Mouse (Mus musculus) megakaryocyte, embryonic 14.5 days (primary cell): ENCODE data around the gene Dazl. TPM values are rescaled to one million over a fixed set of nuclear protein-coding genes. Genes with fewer than 3 reads are reported as not detected.
"Not testable (repeated sequence)": the region's sequence is repeated elsewhere in the genome, so short reads cannot be mapped to it uniquely, and the experiment has no call there.

Experiments
- H3K27me3 ChIP-seq: replicated peaks from 2 replicates; pipeline ENCODE3; 2012; ENCODE audit warnings: inconsistent platforms
- H3K36me3 ChIP-seq: replicated peaks from 2 replicates; pipeline ENCODE3; 2012; ENCODE audit warnings: low read length, inconsistent platforms, mixed read lengths
- H3K4me1 ChIP-seq: 2 replicates; pipeline ENCODE4 v1.6.1; 2012; ENCODE audit warnings: inconsistent platforms
- H3K4me3 ChIP-seq: replicated peaks from 2 replicates; pipeline ENCODE3; 2012; ENCODE audit warnings: moderate library complexity, mild to moderate bottlenecking, inconsistent platforms
- H3K9me3 ChIP-seq: 2 replicates; pipeline ENCODE4 v1.6.1; 2012; ENCODE audit warnings: inconsistent platforms
- FLI1 ChIP-seq: IDR thresholded peaks from 2 replicates; pipeline ENCODE4 v1.6.1; 2012; ENCODE audit warnings: low read length, inconsistent platforms, mixed read lengths
- GATA1 ChIP-seq: IDR thresholded peaks from 3 replicates; pipeline ENCODE4 v1.6.1; 2012; ENCODE audit warnings: mixed read lengths, low read length, inconsistent platforms, borderline replicate concordance
- polyA plus RNA-seq: library from polyadenylated mRNA; stranded (reverse); fragments of >175 nt; gene quantifications from 2 replicates; pipeline ENCODE4 v1.2.3, GENCODE M21; 2012; ENCODE audit warnings: low replicate concordance; ENCODE audit not compliant: insufficient read depth

Gene Dazl
- polyA plus RNA-seq, 1 experiment = not detected

GRCm38 (mm10) chr17:50292661-50293171, 720 bp downstream of the Dazl start:
- peak overlapping the region; percentile 88 for H3K4me3 ChIP-seq
- no peak for TF ChIP-seq FLI1
- TF ChIP-seq GATA1 = no peak
- H3K9me3 ChIP-seq = peaks cover 16% of the 10 kb centered on the region
- H3K27me3 ChIP-seq = no peaks in the 10 kb centered on the region
- no peaks in the 10 kb centered on the region for H3K4me1 ChIP-seq
- peaks cover 2% of the 10 kb centered on the region for H3K36me3 ChIP-seq

DNA sequence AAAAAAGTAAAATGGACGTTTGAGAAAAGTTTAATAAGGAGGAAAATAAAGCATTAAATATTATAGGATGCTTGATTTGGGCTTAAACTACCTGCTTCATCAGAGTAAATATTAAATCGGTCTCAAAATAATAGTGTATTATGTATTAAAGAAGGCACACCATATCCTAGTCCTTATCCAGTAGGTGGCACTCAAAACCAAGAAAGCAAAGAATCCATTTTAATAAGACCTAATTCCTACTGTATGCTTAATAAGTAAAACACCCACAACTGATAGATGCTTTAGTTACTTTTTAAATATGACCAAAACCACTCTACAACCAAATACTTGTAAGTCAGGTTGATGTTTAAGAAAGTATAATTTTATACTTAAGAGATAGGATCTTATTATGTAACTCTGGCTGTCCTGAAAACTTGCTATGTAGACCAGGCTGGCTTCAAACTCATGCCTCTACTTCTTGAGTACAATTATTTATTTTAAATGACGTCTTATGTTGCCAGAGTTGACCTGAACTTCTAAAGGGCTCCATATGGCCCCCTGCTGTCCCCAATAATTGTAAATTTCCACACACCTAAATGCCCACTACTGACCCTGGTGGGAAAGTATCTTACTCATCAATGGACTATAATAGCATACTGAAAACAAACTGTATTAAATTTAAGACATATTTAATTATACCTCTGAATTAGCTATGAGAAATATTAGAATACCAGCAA, 1.8 kb downstream of the Dazl start:
- Histone ChIP-seq H3K27me3 (no peaks in the 10 kb centered on the region), H3K9me3 (peaks cover 16% of the 10 kb centered on the region), H3K36me3 (peaks cover 2% of the 10 kb centered on the region), H3K4me1 (no peaks in the 10 kb centered on the region), H3K4me3 (no peak overlapping the region)
- no peak for TF ChIP-seq GATA1
- TF ChIP-seq FLI1 = no peak

DNA sequence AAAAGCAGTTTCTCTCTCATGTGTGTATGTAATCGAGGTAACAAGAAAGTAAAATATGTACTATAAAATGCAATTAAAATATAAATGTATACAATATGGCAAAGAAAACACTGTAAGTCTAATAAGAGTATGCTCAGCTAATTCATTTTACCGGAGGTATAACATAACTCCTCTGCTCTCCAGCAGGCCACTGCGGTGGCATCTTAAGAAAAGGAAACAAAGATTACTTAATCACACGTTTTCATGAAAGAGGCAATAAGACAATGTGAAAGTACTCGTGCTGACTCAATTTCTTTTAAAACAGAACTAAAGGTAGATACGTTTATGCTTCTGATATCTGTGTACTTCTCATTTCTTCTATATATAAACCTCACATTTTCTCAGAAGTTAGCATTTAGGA, 8.6 kb downstream of the Dazl start:
- TF ChIP-seq GATA1 = no peak
- no peak overlapping the region for H3K4me3 ChIP-seq
- H3K27me3 ChIP-seq = no peaks in the 10 kb centered on the region
- no peaks in the 10 kb centered on the region for H3K4me1 ChIP-seq
- H3K36me3 ChIP-seq = no peaks in the 10 kb centered on the region
- H3K9me3 ChIP-seq = no peaks in the 10 kb centered on the region

GRCm38 (mm10) chr17:50261615-50262014, 31.8 kb downstream of the Dazl start:
- not testable (repeated sequence) for H3K36me3 ChIP-seq, H3K4me1 ChIP-seq, H3K27me3 ChIP-seq, H3K4me3 ChIP-seq
- peaks cover 16% of the 10 kb centered on the region for H3K9me3 ChIP-seq

DNA sequence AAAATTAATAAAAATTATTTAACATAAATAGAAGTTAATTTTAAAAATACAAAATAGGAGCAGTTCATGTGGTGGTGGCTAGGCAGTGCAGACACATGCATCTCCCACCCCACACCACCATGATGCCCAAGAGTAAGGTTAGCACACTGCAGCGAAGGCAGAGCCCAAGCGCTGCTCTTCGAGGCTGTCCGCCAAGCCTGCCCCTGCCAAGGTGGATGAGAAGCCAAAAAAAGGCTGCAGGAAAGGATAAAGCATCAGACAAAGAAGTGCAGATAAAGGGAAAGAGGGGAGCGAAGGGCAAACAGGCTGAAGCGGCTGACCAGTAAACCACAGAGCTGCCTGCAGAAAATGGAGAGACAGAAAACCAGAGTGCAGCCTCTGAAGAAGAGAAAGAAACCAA, 32.6 kb downstream of the Dazl start:
- TF ChIP-seq FLI1 (no peak), GATA1 (no peak)
- Histone ChIP-seq H3K4me3 (no peak overlapping the region), H3K9me3 (peaks cover 16% of the 10 kb centered on the region), H3K27me3 (no peaks in the 10 kb centered on the region), H3K4me1 (no peaks in the 10 kb centered on the region), H3K36me3 (no peaks in the 10 kb centered on the region)

DNA sequence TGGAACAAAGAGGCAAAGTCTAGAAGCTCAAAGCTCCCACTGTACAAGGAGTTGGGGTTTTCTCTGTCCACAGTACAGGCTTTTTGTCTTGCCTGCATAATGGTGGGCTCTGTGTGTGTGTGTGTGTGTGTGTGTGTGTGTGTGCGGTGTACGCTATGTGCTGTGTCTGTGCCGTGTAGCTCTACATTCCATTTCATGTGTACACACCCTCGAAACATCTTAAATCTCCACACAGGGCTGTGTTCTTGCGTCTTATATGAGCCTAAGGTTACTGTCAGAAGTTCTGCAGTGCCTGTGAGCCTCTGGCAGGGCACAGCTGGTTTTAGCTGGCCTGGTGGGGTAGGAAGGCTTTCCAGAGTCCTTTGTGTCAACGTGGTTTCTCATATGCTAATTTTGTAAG, 46.8 kb downstream of the Dazl start:
- Histone ChIP-seq H3K27me3 (peaks cover 2% of the 10 kb centered on the region), H3K4me3 (no peak overlapping the region), H3K9me3 (peaks cover 8% of the 10 kb centered on the region), H3K36me3 (no peaks in the 10 kb centered on the region), H3K4me1 (no peaks in the 10 kb centered on the region)
- no peak for TF ChIP-seq GATA1
- TF ChIP-seq FLI1 = no peak

DNA sequence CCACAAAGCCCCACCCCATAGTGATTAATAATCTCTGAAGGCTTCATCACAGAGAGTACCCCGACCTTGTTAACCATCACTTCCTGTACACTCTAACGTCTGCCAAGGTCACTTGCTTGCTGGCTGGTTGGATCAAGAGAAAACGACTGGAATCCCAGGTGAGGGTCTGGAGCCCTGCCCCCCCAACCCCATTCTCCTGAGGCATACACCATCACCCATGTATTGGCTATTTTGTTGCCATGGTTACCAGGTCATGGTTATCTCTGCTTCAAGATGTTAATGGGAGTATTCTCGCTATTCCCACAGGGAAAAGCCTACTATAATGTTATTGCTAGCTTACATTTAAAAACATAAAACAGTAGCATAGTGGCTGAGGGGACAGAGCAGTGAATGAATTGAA, 48.8 kb downstream of the Dazl start:
- Histone ChIP-seq H3K27me3 (peaks cover 2% of the 10 kb centered on the region), H3K4me3 (no peak overlapping the region), H3K4me1 (no peaks in the 10 kb centered on the region), H3K36me3 (no peaks in the 10 kb centered on the region), H3K9me3 (peaks cover 8% of the 10 kb centered on the region)
- TF ChIP-seq FLI1 (no peak), GATA1 (no peak)

GRCm38 (mm10) chr17:50243326-50243725, 50.1 kb downstream of the Dazl start:
- Histone ChIP-seq H3K4me1 (no peaks in the 10 kb centered on the region), H3K9me3 (peaks cover 4% of the 10 kb centered on the region), H3K27me3 (peaks cover 10% of the 10 kb centered on the region), H3K36me3 (no peaks in the 10 kb centered on the region), H3K4me3 (no peak overlapping the region)
- TF ChIP-seq GATA1 (no peak), FLI1 (no peak)

- Histone ChIP-seq H3K9me3 (no peaks in the 10 kb centered on the region), H3K4me3 (no peak overlapping the region), H3K27me3 (peaks cover 18% of the 10 kb centered on the region), H3K4me1 (no peaks in the 10 kb centered on the region), H3K36me3 (no peaks in the 10 kb centered on the region)
- no peak for TF ChIP-seq FLI1
- no peak for TF ChIP-seq GATA1
Measured at GRCm38 (mm10) chr17:50237818-50238610, 55.4 kb downstream of the Dazl start.

- Histone ChIP-seq H3K36me3 (no peaks in the 10 kb centered on the region), H3K4me3 (no peak overlapping the region), H3K27me3 (peaks cover 18% of the 10 kb centered on the region), H3K4me1 (no peaks in the 10 kb centered on the region), H3K9me3 (no peaks in the 10 kb centered on the region)
- TF ChIP-seq GATA1 = no peak
- no peak for TF ChIP-seq FLI1
Measured at GRCm38 (mm10) chr17:50237436-50237709, 56.1 kb downstream of the Dazl start.
